Mouse (Mus musculus): ENCODE measurements around the gene Ssh2.

The Ssh2 gene

GRCm38 (mm10) chr11:77507426-77507825, 291.3 kb downstream of the Ssh2 start:
- DNase-seq (ENCODE audit: low read depth) = no peak

- peak; percentile 90 for DNase-seq (ENCODE audit: low read depth)
Observed at GRCm38 (mm10) chr11:77508068-77509021, 292.3 kb downstream of the Ssh2 start.

Data from naive thymus-derived CD4-positive, alpha-beta T cell, adult 2 months (primary cell).